Mouse (Mus musculus): Measurements from ENCODE around the gene Inpp5b. TPM values are rescaled to one million over a fixed set of nuclear protein-coding genes. Genes with fewer than 3 reads are reported as not detected.

The Inpp5b gene
- polyA plus RNA-seq, 1 experiment from 2014 or later: 30.9 TPM

GRCm38 (mm10) chr4:124770624-124771023 lies 29.0 kb downstream of the Inpp5b start:
- Histone ChIP-seq H3K9me3 (replicated peaks) (no peaks in the 10 kb centered on the region), H3K36me3 (no peaks in the 10 kb centered on the region), H3K4me1 (no peaks in the 10 kb centered on the region), H3K27ac (replicated peaks) (no peak overlapping the region), H3K9ac (no peak overlapping the region), H3K27me3 (no peaks in the 10 kb centered on the region), H3K4me2 (replicated peaks) (no peak overlapping the region), H3K4me3 (replicated peaks) (no peak overlapping the region)
- 65% methylated on average over 5 of the region's 5 CpGs for WGBS
- no peak for ATAC-seq (ENCODE audit: insufficient number of reproducible peaks, low FRiP score, low TSS enrichment, low read depth)

- 58% methylated on average over 4 of the region's 4 CpGs for WGBS
- H3K4me3 ChIP-seq (replicated peaks): no peak overlapping the region
- no peak overlapping the region; the same call in 1 of the 2 replicates for H3K27ac ChIP-seq (replicated peaks)
- no peaks in the 10 kb centered on the region for H3K9me3 ChIP-seq (replicated peaks)
- no peaks in the 10 kb centered on the region for H3K27me3 ChIP-seq
- no peak overlapping the region for H3K9ac ChIP-seq
- H3K4me2 ChIP-seq (replicated peaks): no peak overlapping the region
- H3K36me3 ChIP-seq: no peaks in the 10 kb centered on the region
- ATAC-seq (ENCODE audit: insufficient number of reproducible peaks, low FRiP score, low TSS enrichment, low read depth): no peak
- no peaks in the 10 kb centered on the region for H3K4me1 ChIP-seq
Measured at GRCm38 (mm10) chr4:124772125-124772524, 30.5 kb downstream of the Inpp5b start.

- H3K27me3 ChIP-seq: no peaks in the 10 kb centered on the region
- peaks cover 1% of the 10 kb centered on the region for H3K36me3 ChIP-seq
- no peak for ATAC-seq (ENCODE audit: insufficient number of reproducible peaks, low FRiP score, low TSS enrichment, low read depth)
- no peak overlapping the region for H3K27ac ChIP-seq (replicated peaks)
- WGBS: 82% methylated on average over 2 of the region's 2 CpGs
- H3K9me3 ChIP-seq (replicated peaks): no peaks in the 10 kb centered on the region
- H3K4me1 ChIP-seq: no peaks in the 10 kb centered on the region
- no peak overlapping the region for H3K4me2 ChIP-seq (replicated peaks)
- no peak overlapping the region for H3K4me3 ChIP-seq (replicated peaks)
- H3K9ac ChIP-seq: no peak overlapping the region
Measured at GRCm38 (mm10) chr4:124773449-124773848, 31.8 kb downstream of the Inpp5b start.

- Histone ChIP-seq H3K9me3 (replicated peaks) (no peaks in the 10 kb centered on the region), H3K27ac (replicated peaks) (no peak overlapping the region), H3K4me3 (replicated peaks) (no peak overlapping the region), H3K27me3 (no peaks in the 10 kb centered on the region), H3K4me2 (replicated peaks) (no peak overlapping the region), H3K4me1 (no peaks in the 10 kb centered on the region), H3K9ac (no peak overlapping the region), H3K36me3 (peaks cover 7% of the 10 kb centered on the region)
- WGBS: 92% methylated on average over 6 of the region's 6 CpGs
- ATAC-seq (ENCODE audit: insufficient number of reproducible peaks, low FRiP score, low TSS enrichment, low read depth): no peak
Measured at GRCm38 (mm10) chr4:124773995-124774394, 32.3 kb downstream of the Inpp5b start.

GRCm38 (mm10) chr4:124774429-124774828 lies 32.8 kb downstream of the Inpp5b start:
- Histone ChIP-seq H3K36me3 (peaks cover 10% of the 10 kb centered on the region), H3K4me1 (no peaks in the 10 kb centered on the region), H3K4me3 (replicated peaks) (no peak overlapping the region), H3K27me3 (no peaks in the 10 kb centered on the region), H3K27ac (replicated peaks) (no peak overlapping the region), H3K4me2 (replicated peaks) (no peak overlapping the region), H3K9ac (no peak overlapping the region), H3K9me3 (replicated peaks) (no peaks in the 10 kb centered on the region)
- no peak for ATAC-seq (ENCODE audit: insufficient number of reproducible peaks, low FRiP score, low TSS enrichment, low read depth)
- 81% methylated on average over 2 of the region's 2 CpGs for WGBS

- ATAC-seq (ENCODE audit: insufficient number of reproducible peaks, low FRiP score, low TSS enrichment, low read depth): no peak
- peaks cover 65% of the 10 kb centered on the region for H3K36me3 ChIP-seq
- WGBS: 89% methylated on average over 7 of the region's 7 CpGs
- H3K4me1 ChIP-seq: no peaks in the 10 kb centered on the region
- no peak overlapping the region for H3K27ac ChIP-seq (replicated peaks)
- no peaks in the 10 kb centered on the region for H3K27me3 ChIP-seq
- no peaks in the 10 kb centered on the region for H3K9me3 ChIP-seq (replicated peaks)
- H3K4me3 ChIP-seq (replicated peaks): no peak overlapping the region
- no peak overlapping the region for H3K4me2 ChIP-seq (replicated peaks)
- no peak overlapping the region for H3K9ac ChIP-seq
Measured at GRCm38 (mm10) chr4:124781361-124781760, 39.7 kb downstream of the Inpp5b start.

GRCm38 (mm10) chr4:124782395-124782794 lies 40.7 kb downstream of the Inpp5b start:
- Histone ChIP-seq H3K9ac (no peak overlapping the region), H3K27ac (replicated peaks) (no peak overlapping the region), H3K27me3 (no peaks in the 10 kb centered on the region), H3K4me1 (no peaks in the 10 kb centered on the region), H3K4me3 (replicated peaks) (no peak overlapping the region), H3K4me2 (replicated peaks) (no peak overlapping the region), H3K36me3 (peaks cover 75% of the 10 kb centered on the region), H3K9me3 (replicated peaks) (no peaks in the 10 kb centered on the region)
- no peak for ATAC-seq (ENCODE audit: insufficient number of reproducible peaks, low FRiP score, low TSS enrichment, low read depth)
- 83% methylated on average over 8 of the region's 8 CpGs for WGBS

- WGBS: 77% methylated on average over 8 of the region's 8 CpGs
- H3K4me3 ChIP-seq (replicated peaks): no peak overlapping the region
- H3K4me1 ChIP-seq: no peaks in the 10 kb centered on the region
- no peaks in the 10 kb centered on the region for H3K27me3 ChIP-seq
- H3K9ac ChIP-seq: no peak overlapping the region
- peaks cover 82% of the 10 kb centered on the region for H3K36me3 ChIP-seq
- no peak overlapping the region for H3K27ac ChIP-seq (replicated peaks)
- no peaks in the 10 kb centered on the region for H3K9me3 ChIP-seq (replicated peaks)
- no peak for ATAC-seq (ENCODE audit: insufficient number of reproducible peaks, low FRiP score, low TSS enrichment, low read depth)
- H3K4me2 ChIP-seq (replicated peaks): no peak overlapping the region
Measured at GRCm38 (mm10) chr4:124783937-124784336, 42.3 kb downstream of the Inpp5b start.

GRCm38 (mm10) chr4:124790013-124790412 lies 48.4 kb downstream of the Inpp5b start:
- 74% methylated on average over 4 of the region's 4 CpGs for WGBS
- H3K9me3 ChIP-seq (replicated peaks): no peaks in the 10 kb centered on the region
- no peak for ATAC-seq (ENCODE audit: insufficient number of reproducible peaks, low FRiP score, low TSS enrichment, low read depth)
- H3K36me3 ChIP-seq: peaks cover 96% of the 10 kb centered on the region
- H3K27me3 ChIP-seq: no peaks in the 10 kb centered on the region
- no peak overlapping the region for H3K9ac ChIP-seq
- H3K27ac ChIP-seq (replicated peaks): no peak overlapping the region
- H3K4me1 ChIP-seq: no peaks in the 10 kb centered on the region
- H3K4me2 ChIP-seq (replicated peaks): no peak overlapping the region
- H3K4me3 ChIP-seq (replicated peaks): no peak overlapping the region

- no peak overlapping the region for H3K4me2 ChIP-seq (replicated peaks)
- 84% methylated on average over 8 of the region's 8 CpGs for WGBS
- no peaks in the 10 kb centered on the region for H3K4me1 ChIP-seq
- H3K36me3 ChIP-seq: peaks cover 92% of the 10 kb centered on the region
- no peaks in the 10 kb centered on the region for H3K27me3 ChIP-seq
- no peaks in the 10 kb centered on the region for H3K9me3 ChIP-seq (replicated peaks)
- ATAC-seq (ENCODE audit: insufficient number of reproducible peaks, low FRiP score, low TSS enrichment, low read depth): no peak
- no peak overlapping the region for H3K9ac ChIP-seq
- no peak overlapping the region for H3K4me3 ChIP-seq (replicated peaks)
- H3K27ac ChIP-seq (replicated peaks): no peak overlapping the region
Measured at GRCm38 (mm10) chr4:124792114-124792513, 50.5 kb downstream of the Inpp5b start.

- 92% methylated on average over 8 of the region's 8 CpGs for whole genome bisulfite sequencing
- Histone ChIP-seq H3K4me2 (replicated peaks) (no peak overlapping the region), H3K27ac (replicated peaks) (no peak overlapping the region), H3K9ac (no peak overlapping the region), H3K27me3 (no peaks in the 10 kb centered on the region), H3K4me1 (no peaks in the 10 kb centered on the region), H3K4me3 (replicated peaks) (no peak overlapping the region), H3K9me3 (replicated peaks) (no peaks in the 10 kb centered on the region), H3K36me3 (peaks cover 82% of the 10 kb centered on the region)
- ATAC-seq (ENCODE audit: insufficient number of reproducible peaks, low FRiP score, low TSS enrichment, low read depth): no peak
Measured at GRCm38 (mm10) chr4:124796141-124796540, 54.5 kb downstream of the Inpp5b start.

- Histone ChIP-seq H3K9me3 (replicated peaks) (no peaks in the 10 kb centered on the region), H3K27me3 (no peaks in the 10 kb centered on the region), H3K27ac (replicated peaks) (no peak overlapping the region), H3K4me3 (replicated peaks) (no peak overlapping the region), H3K4me2 (replicated peaks) (no peak overlapping the region), H3K36me3 (peaks cover 75% of the 10 kb centered on the region), H3K9ac (no peak overlapping the region), H3K4me1 (peaks cover 3% of the 10 kb centered on the region; the same call in 1 of the 2 replicates)
- WGBS: 88% methylated on average over 2 of the region's 2 CpGs
- no peak for ATAC-seq (ENCODE audit: insufficient number of reproducible peaks, low FRiP score, low TSS enrichment, low read depth)
Measured at GRCm38 (mm10) chr4:124796913-124797312, 55.3 kb downstream of the Inpp5b start.

Data from embryonic facial prominence, embryonic 15.5 days (tissue).